Comparison of ENCODE assay signal across 11 mouse cellular contexts in genomic region chr19:47457711-47458503, GRCm38 (mm10). TPM values are rescaled to one million over a fixed set of nuclear protein-coding genes. Genes with fewer than 3 reads are reported as not detected.
A peak's percentile ranks its signal among the peaks of the same experiment; 100 is the strongest.
DNase-seq lines count a peak whose midpoint lies in the region; ATAC-seq lines count a peak whose summit lies in the region.
"Had no signal": no experiment of that assay in that cellular context is flagged by ENCODE, and none has a peak within 500 bp of the region (broad histone marks: within the 10 kb centered on the region; RNA-seq: fewer than 3 reads in every experiment).

No protein-coding gene starts in this region.

- H3K36me3 ChIP-seq in kidney, embryonic 15.5 days, result no peaks in the 10 kb centered on the region; the same call in 1 of the 2 replicates
- no peaks in the 10 kb centered on the region for H3K36me3 ChIP-seq in macrophage (ENCODE audit: inconsistent target)
- H3K36me3 ChIP-seq in midbrain, embryonic 10.5 days, result 0 out of 2 replicates have a peak, but pooled peaks cover 3% of the 10 kb centered on the region
- H3K36me3 ChIP-seq: G1E; hindbrain, embryonic 12.5 days; lung, embryonic 15.5 days had no signal

- H3K27ac ChIP-seq in kidney, embryonic 15.5 days, result peak overlapping the region; percentile 51; the same call in 1 of the 2 replicates
- H3K27ac ChIP-seq in macrophage, result peak overlapping the region; percentile 57
- H3K27ac ChIP-seq in midbrain, embryonic 10.5 days (replicated peaks), result no peak overlapping the region
- H3K27ac ChIP-seq: hindbrain, embryonic 12.5 days; lung, embryonic 15.5 days had no signal

- no peak for DNase-seq in kidney, adult 11 months
- peak; percentile 20 to 46 for DNase-seq in gastrocnemius, postnatal 36 days
- DNase-seq in kidney, postnatal 25 days, result peak; percentile 44 to 79
- no peak for DNase-seq in thymus, postnatal 10 days (ENCODE audit: low spot score in 2 of 2)
- DNase-seq in adrenal gland, adult 18-20 months (ENCODE audit: low spot score in 2 of 2), result no peak
- DNase-seq in midbrain, embryonic 10.5 days (ENCODE audit: low spot score), result no peak

- no peak overlapping the region for H3K4me3 ChIP-seq in kidney, embryonic 15.5 days (replicated peaks)
- no peak overlapping the region for H3K4me3 ChIP-seq in macrophage (ENCODE audit: inconsistent target)
- H3K4me3 ChIP-seq in midbrain, embryonic 10.5 days, result no peak overlapping the region
- H3K4me3 ChIP-seq: hindbrain, embryonic 12.5 days; lung, embryonic 15.5 days had no signal

- 41% methylated on average over 13 of the region's 13 CpGs for WGBS in kidney, embryonic 15.5 days
- 87% methylated on average over 13 of the region's 13 CpGs for WGBS in macrophage (ENCODE audit: missing documents)
- WGBS in midbrain, embryonic 10.5 days, result 77% methylated on average over 13 of the region's 13 CpGs

- 0 out of 2 replicates have a peak overlapping the region, but pooled peaks have one; percentile 7 for H3K4me2 ChIP-seq in kidney, embryonic 15.5 days
- H3K4me2 ChIP-seq: hindbrain, embryonic 12.5 days; lung, embryonic 15.5 days had no signal

- no peaks in the 10 kb centered on the region for H3K27me3 ChIP-seq in kidney, embryonic 15.5 days
- H3K27me3 ChIP-seq in midbrain, embryonic 10.5 days (ENCODE audit: low read depth, poor library complexity, severe bottlenecking), result peaks cover 51% of the 10 kb centered on the region
- H3K27me3 ChIP-seq: hindbrain, embryonic 12.5 days; lung, embryonic 15.5 days had no signal

- H3K79me2 ChIP-seq in macrophage (ENCODE audit: inconsistent target), result peaks cover 88% of the 10 kb centered on the region

- no peaks in the 10 kb centered on the region for H3K9me3 ChIP-seq in kidney, embryonic 15.5 days (replicated peaks)
- peaks cover 5% of the 10 kb centered on the region for H3K9me3 ChIP-seq in midbrain, embryonic 10.5 days (replicated peaks)
- H3K9me3 ChIP-seq: G1E; hindbrain, embryonic 12.5 days; lung, embryonic 15.5 days had no signal

- peaks cover 81% of the 10 kb centered on the region for H3K4me1 ChIP-seq in kidney, embryonic 15.5 days
- H3K4me1 ChIP-seq in midbrain, embryonic 10.5 days, result peaks cover 63% of the 10 kb centered on the region

- no peak; the same call in 1 of the 2 replicates for ATAC-seq in kidney, embryonic 15.5 days (replicated peaks; ENCODE audit: low FRiP score)

- intact Hi-C loops in gastrocnemius, postnatal 36 days (cut with DNase I), result no loop called here

- H3K9ac ChIP-seq in kidney, embryonic 15.5 days, result no peak overlapping the region
- H3K9ac ChIP-seq: hindbrain, embryonic 12.5 days; lung, embryonic 15.5 days had no signal

RNA-seq across cellular contexts. Expression of gene Sh3pxd2a, which starts 6.3 kb away (rescaled TPM):
- polyA plus RNA-seq in kidney, embryonic 15.5 days (2015; fragmentation: Nextera tagmentation; extraction: Ambion mirVana), result 5.5 and 6.4 TPM in 2 replicates
- total RNA-seq in gastrocnemius, postnatal 36 days (2021), result 10 to 100 TPM; 35.5 to 36.6 TPM
- 10 to 100 TPM; 10.9 to 28.2 (median 21.6) TPM for total RNA-seq in macrophage (2018; cell fraction: chromatin; rRNA removed)
- 10 to 100 TPM in 14 of 26 experiments, 1 to 10 TPM in 12; 6.1 to 17.3 (median 11.1) TPM for total RNA-seq in macrophage (2018; cell fraction: cytosol; rRNA removed)
- total RNA-seq in macrophage (2018; cell fraction: nucleus; rRNA removed), result 10 to 100 TPM in 25 of 26 experiments, 1 to 10 TPM in 1; 9.3 to 36.6 (median 16.3) TPM
- polyA plus RNA-seq in macrophage (2018), result 7.9 to 13.4 TPM (median 8.0 TPM) in 3 replicates
- total RNA-seq in adrenal gland, adult 18-20 months (2021), result 100 to 1,000 TPM in 1 of 2 experiments, 10 to 100 TPM in 1; 55.1 to 103 TPM
- 1.7 TPM in 2 replicates for polyA plus RNA-seq in midbrain, embryonic 10.5 days (2016; fragmentation: Nextera tagmentation; extraction: Ambion mirVana)
- polyA plus RNA-seq: G1E had no signal

Comparison
In these comparisons a context has a peak if more than half of its experiments do, and no peak if none do; other contexts are left out.
1. DNase-seq: peak in gastrocnemius, postnatal 36 days (2 of 2) and kidney, postnatal 25 days (2 of 2); none in kidney, adult 11 months (single experiment), thymus, postnatal 10 days (0 of 2), adrenal gland, adult 18-20 months (0 of 2) and midbrain, embryonic 10.5 days (single experiment).